Mouse (Mus musculus) heart, postnatal 0 days (tissue): ENCODE measurements around the gene Dcakd.

Source experiments
- CTCF ChIP-seq: IDR thresholded peaks from 2 replicates; pipeline ENCODE4 v1.5.1; 2016; ENCODE audit warnings: antibody characterized with exemption, control low read depth, low read depth
- EP300 ChIP-seq: IDR thresholded peaks from 2 replicates; pipeline ENCODE4 v1.6.1; 2016; ENCODE audit warnings: antibody characterized with exemption, low read depth

GRCm38 (mm10) chr11:103042828-103043227, 14.7 kb upstream of the Dcakd start:
- TF ChIP-seq EP300 (no peak), CTCF (no peak)
